Mouse (Mus musculus): ENCODE results near the gene Teddm2. TPM values are rescaled to one million over a fixed set of nuclear protein-coding genes. Genes with fewer than 3 reads are reported as not detected.
"Not testable (repeated sequence)": the region's sequence is repeated elsewhere in the genome, so short reads cannot be mapped to it uniquely, and the experiment has no call there.

The Teddm2 gene
- polyA plus RNA-seq, 1 experiment: 4.8 TPM

GRCm38 (mm10) chr1:153894201-153894893 is 5.7 kb downstream of the Teddm2 start:
- Histone ChIP-seq H3K36me3 (ENCODE audit: control insufficient read depth, insufficient read depth, low read length) (no peaks in the 10 kb centered on the region), H3K4me3 (ENCODE audit: control insufficient read depth, low read depth, low read length) (no peak overlapping the region), H3K27me3 (ENCODE audit: control insufficient read depth, insufficient read depth, low read length) (no peaks in the 10 kb centered on the region), H3K4me1 (ENCODE audit: control insufficient read depth, insufficient read depth, low read length) (peaks cover 7% of the 10 kb centered on the region), H3K27ac (ENCODE audit: control insufficient read depth, insufficient read depth, low read depth, low read length) (no peak overlapping the region)
- TF ChIP-seq POLR2A (IDR thresholded peaks at IDR 0.05; ENCODE audit: control insufficient read depth, low read depth, low read length) (no peak), CTCF (IDR thresholded peaks at IDR 0.05; ENCODE audit: control insufficient read depth, insufficient read depth, insufficient replicate concordance, low read depth, low read length) (no peak)

DNA sequence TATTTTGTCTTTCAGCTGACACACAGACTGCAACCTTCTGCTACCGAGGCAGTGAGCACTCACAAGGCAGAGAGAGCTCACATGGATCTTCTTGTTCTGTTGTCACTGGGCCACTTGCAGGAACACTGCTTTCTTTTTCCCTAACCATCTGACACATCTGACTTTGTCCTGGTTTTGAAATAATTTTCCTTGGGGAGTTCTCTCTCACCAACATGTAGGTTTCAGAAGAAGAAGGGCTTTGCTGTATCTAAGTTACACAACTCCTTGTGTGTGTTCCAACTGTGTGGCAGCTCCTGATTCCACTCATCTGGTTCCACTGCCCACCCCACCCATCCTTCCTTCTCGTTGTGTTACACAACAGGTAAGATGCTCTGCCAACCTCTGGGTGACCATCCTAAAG is 6.3 kb downstream of the Teddm2 start:
- H3K36me3 ChIP-seq (ENCODE audit: control insufficient read depth, insufficient read depth, low read length): no peaks in the 10 kb centered on the region
- peaks cover 3% of the 10 kb centered on the region; the same call in 1 of the 2 replicates for H3K4me1 ChIP-seq (ENCODE audit: control insufficient read depth, insufficient read depth, low read length)
- no peak overlapping the region for H3K4me3 ChIP-seq (ENCODE audit: control insufficient read depth, low read depth, low read length)
- no peaks in the 10 kb centered on the region for H3K27me3 ChIP-seq (ENCODE audit: control insufficient read depth, insufficient read depth, low read length)
- no peak for TF ChIP-seq CTCF (IDR thresholded peaks at IDR 0.05; ENCODE audit: control insufficient read depth, insufficient read depth, insufficient replicate concordance, low read depth, low read length)
- no peak for TF ChIP-seq POLR2A (IDR thresholded peaks at IDR 0.05; ENCODE audit: control insufficient read depth, low read depth, low read length)
- no peak overlapping the region for H3K27ac ChIP-seq (ENCODE audit: control insufficient read depth, insufficient read depth, low read depth, low read length)

DNA sequence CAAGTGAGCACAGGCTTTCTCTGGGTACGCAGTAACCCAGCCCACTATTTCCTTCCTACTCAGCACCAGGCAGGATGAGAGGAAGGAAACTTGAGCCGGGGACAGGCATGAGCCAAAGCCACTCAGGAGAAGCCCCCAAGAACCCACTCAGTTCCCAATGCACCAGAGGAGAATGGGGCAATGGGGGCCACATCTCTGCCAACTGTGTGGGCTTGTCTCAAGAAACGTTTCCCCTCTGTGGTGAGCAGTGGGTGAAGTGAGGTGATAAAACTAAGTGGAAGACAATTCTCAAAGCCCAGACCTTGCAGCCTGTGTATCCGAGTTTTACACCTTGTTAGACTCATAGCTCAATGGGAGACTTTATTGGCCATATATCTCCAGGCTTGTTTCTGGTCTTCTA is 8.6 kb downstream of the Teddm2 start, which contains the start of gene Teddm1a:
Teddm1a (plus strand) TSS at position 301 of the 400 bp plus-strand sequence.
- Histone ChIP-seq H3K36me3 (ENCODE audit: control insufficient read depth, insufficient read depth, low read length) (no peaks in the 10 kb centered on the region), H3K4me3 (ENCODE audit: control insufficient read depth, low read depth, low read length) (no peak within 1 kb of the TSS), H3K4me1 (ENCODE audit: control insufficient read depth, insufficient read depth, low read length) (no peaks in the 10 kb centered on the region; the same call in 1 of the 2 replicates), H3K27ac (ENCODE audit: control insufficient read depth, insufficient read depth, low read depth, low read length) (no peak within 1 kb of the TSS), H3K27me3 (ENCODE audit: control insufficient read depth, insufficient read depth, low read length) (no peaks in the 10 kb centered on the region)
- TF ChIP-seq POLR2A (IDR thresholded peaks at IDR 0.05; ENCODE audit: control insufficient read depth, low read depth, low read length) (no peak), CTCF (IDR thresholded peaks at IDR 0.05; ENCODE audit: control insufficient read depth, insufficient read depth, insufficient replicate concordance, low read depth, low read length) (no peak)

- peaks cover 5% of the 10 kb centered on the region for H3K4me1 ChIP-seq (ENCODE audit: control insufficient read depth, insufficient read depth, low read length)
- no peaks in the 10 kb centered on the region for H3K36me3 ChIP-seq (ENCODE audit: control insufficient read depth, insufficient read depth, low read length)
- H3K27ac ChIP-seq (ENCODE audit: control insufficient read depth, insufficient read depth, low read depth, low read length): no peak overlapping the region
- no peak for TF ChIP-seq CTCF (IDR thresholded peaks at IDR 0.05; ENCODE audit: control insufficient read depth, insufficient read depth, insufficient replicate concordance, low read depth, low read length)
- TF ChIP-seq POLR2A (IDR thresholded peaks at IDR 0.05; ENCODE audit: control insufficient read depth, low read depth, low read length): no peak
- H3K27me3 ChIP-seq (ENCODE audit: control insufficient read depth, insufficient read depth, low read length): no peaks in the 10 kb centered on the region
- no peak overlapping the region for H3K4me3 ChIP-seq (ENCODE audit: control insufficient read depth, low read depth, low read length)
Observed at GRCm38 (mm10) chr1:153890121-153890520, 9.9 kb downstream of the Teddm2 start.

DNA sequence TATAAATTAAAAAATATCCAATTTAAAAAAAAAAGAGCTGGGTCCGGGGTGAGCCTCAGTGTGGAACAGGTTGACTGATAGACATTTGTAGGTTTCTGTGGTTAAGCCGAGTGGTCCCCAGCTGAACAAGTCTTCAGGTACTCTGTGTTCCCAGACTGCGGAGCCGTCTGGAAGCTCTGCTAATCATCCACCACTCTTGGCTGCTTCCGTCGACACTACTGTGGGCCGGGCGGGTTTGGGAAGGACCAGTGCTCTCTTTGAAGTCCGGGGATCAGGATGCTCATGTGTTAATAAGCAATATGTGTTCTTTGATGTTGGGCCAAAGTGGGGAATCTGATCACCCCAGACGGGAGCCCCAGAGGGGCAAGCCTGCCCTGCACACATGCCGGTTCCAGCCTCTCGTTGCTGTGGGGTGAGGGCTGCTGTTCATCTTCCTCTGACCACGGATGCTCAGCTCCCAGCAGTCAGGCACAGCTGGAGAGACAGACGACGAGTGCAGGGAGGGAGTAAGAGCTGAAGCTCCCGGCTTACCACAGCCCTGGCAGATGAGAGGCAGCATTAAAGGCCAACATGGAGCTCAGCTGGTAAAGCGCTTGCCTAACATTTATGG is 13.9 kb downstream of the Teddm2 start:
- Histone ChIP-seq H3K4me3 (ENCODE audit: control insufficient read depth, low read depth, low read length) (no peak overlapping the region), H3K4me1 (ENCODE audit: control insufficient read depth, insufficient read depth, low read length) (peaks cover 5% of the 10 kb centered on the region), H3K36me3 (ENCODE audit: control insufficient read depth, insufficient read depth, low read length) (no peaks in the 10 kb centered on the region), H3K27ac (ENCODE audit: control insufficient read depth, insufficient read depth, low read depth, low read length) (no peak overlapping the region), H3K27me3 (ENCODE audit: control insufficient read depth, insufficient read depth, low read length) (no peaks in the 10 kb centered on the region)
- TF ChIP-seq POLR2A (IDR thresholded peaks at IDR 0.05; ENCODE audit: control insufficient read depth, low read depth, low read length) (no peak), CTCF (IDR thresholded peaks at IDR 0.05; ENCODE audit: control insufficient read depth, insufficient read depth, insufficient replicate concordance, low read depth, low read length) (no peak)

GRCm38 (mm10) chr1:153880391-153880790 is 19.6 kb downstream of the Teddm2 start:
- not testable (repeated sequence) for H3K4me1 ChIP-seq (ENCODE audit: control insufficient read depth, insufficient read depth, low read length)

GRCm38 (mm10) chr1:153874045-153874444 is 26.0 kb downstream of the Teddm2 start, which contains the start of gene Teddm1b:
TSS of gene Teddm1b (plus strand) at chr1:153874345.
- no peak within 1 kb of the TSS for H3K4me3 ChIP-seq (ENCODE audit: control insufficient read depth, low read depth, low read length)
- H3K4me1 ChIP-seq (ENCODE audit: control insufficient read depth, insufficient read depth, low read length): no peaks in the 10 kb centered on the region
- H3K27me3 ChIP-seq (ENCODE audit: control insufficient read depth, insufficient read depth, low read length): no peaks in the 10 kb centered on the region
- H3K27ac ChIP-seq (ENCODE audit: control insufficient read depth, insufficient read depth, low read depth, low read length): no peak within 1 kb of the TSS
- no peaks in the 10 kb centered on the region for H3K36me3 ChIP-seq (ENCODE audit: control insufficient read depth, insufficient read depth, low read length)
- TF ChIP-seq POLR2A (IDR thresholded peaks at IDR 0.05; ENCODE audit: control insufficient read depth, low read depth, low read length) (no peak), CTCF (IDR thresholded peaks at IDR 0.05; ENCODE audit: control insufficient read depth, insufficient read depth, insufficient replicate concordance, low read depth, low read length) (no peak)

More at GRCm38 (mm10) chr1:153880391-153880790, 19.6 kb downstream of the Teddm2 start:
- not testable (repeated sequence) for H3K4me3 ChIP-seq (ENCODE audit: control insufficient read depth, low read depth, low read length); H3K27me3 ChIP-seq (ENCODE audit: control insufficient read depth, insufficient read depth, low read length); H3K36me3 ChIP-seq (ENCODE audit: control insufficient read depth, insufficient read depth, low read length); H3K27ac ChIP-seq (ENCODE audit: control insufficient read depth, insufficient read depth, low read depth, low read length)

All from testis, adult 2 months (tissue).